Mouse (Mus musculus) cerebellum, adult (tissue): ENCODE measurements around the gene Pspn.

Source experiments
- ATAC-seq: cut with Nextera tagmentation; 2 replicates; pipeline ENCODE4 v1.9.2; 2017; ENCODE audit warnings: mild to moderate bottlenecking, moderate library complexity, mixed read lengths; ENCODE audit not compliant: insufficient number of reproducible peaks, low FRiP score, low TSS enrichment

Pspn gene

GRCm38 (mm10) chr17:56997029-56997667 is 2.7 kb downstream of the Pspn start, which contains the start of gene Alkbh7:
TSS of gene Alkbh7 (plus strand) at chr17:56997339.
- peak; percentile 97 for ATAC-seq

GRCm38 (mm10) chr17:56996506-56996905 is 3.3 kb downstream of the Pspn start:
- ATAC-seq = no peak

- ATAC-seq = no peak
These were observed 4.8 kb downstream of the Pspn start for GRCm38 (mm10) chr17:56995046-56995445.

GRCm38 (mm10) chr17:56990966-56991365 is 8.9 kb downstream of the Pspn start:
- no peak for ATAC-seq

GRCm38 (mm10) chr17:56990115-56990746 is 9.6 kb downstream of the Pspn start, which contains the start of gene Clpp:
TSS of gene Clpp (plus strand) at chr17:56990305.
- ATAC-seq = peak; percentile 97

- ATAC-seq = peak; percentile 83
These were observed 10.2 kb downstream of the Pspn start for GRCm38 (mm10) chr17:56989467-56990114.

GRCm38 (mm10) chr17:56988921-56989430 is 10.8 kb downstream of the Pspn start:
- no peak for ATAC-seq

- no peak for ATAC-seq
These were observed 11.4 kb downstream of the Pspn start for GRCm38 (mm10) chr17:56988441-56988840.

- ATAC-seq = no peak
These were observed 13.6 kb downstream of the Pspn start for GRCm38 (mm10) chr17:56986105-56986805.

GRCm38 (mm10) chr17:56985656-56986055 is 14.2 kb downstream of the Pspn start:
- no peak for ATAC-seq

GRCm38 (mm10) chr17:56984886-56985285 is 14.9 kb downstream of the Pspn start:
- ATAC-seq = no peak

- no peak for ATAC-seq
These were observed 17.8 kb downstream of the Pspn start, which contains the start of gene Acer1 for GRCm38 (mm10) chr17:56982013-56982412. TSS of gene Acer1 (minus strand) at chr17:56982126.

- no peak for ATAC-seq
These were observed 18.8 kb downstream of the Pspn start for GRCm38 (mm10) chr17:56981049-56981448.

GRCm38 (mm10) chr17:56979524-56979923 is 20.3 kb downstream of the Pspn start:
- ATAC-seq = no peak

GRCm38 (mm10) chr17:56976531-56977390 is 23.1 kb downstream of the Pspn start:
- no peak for ATAC-seq

GRCm38 (mm10) chr17:56975391-56975790 is 24.4 kb downstream of the Pspn start:
- ATAC-seq = no peak

GRCm38 (mm10) chr17:56974708-56975240 is 25.0 kb downstream of the Pspn start:
- no peak for ATAC-seq

GRCm38 (mm10) chr17:56973956-56974707 is 25.7 kb downstream of the Pspn start:
- ATAC-seq = no peak

- ATAC-seq = no peak
These were observed 29.7 kb downstream of the Pspn start for GRCm38 (mm10) chr17:56970081-56970480.
